Mouse (Mus musculus) cortical plate, adult 2 months (tissue): ENCODE results near the gene Sebox. TPM values are rescaled to one million over a fixed set of nuclear protein-coding genes. Genes with fewer than 3 reads are reported as not detected.
A peak's percentile ranks its signal among the peaks of the same experiment; 100 is the strongest.

Source experiments
- H3K27ac ChIP-seq: fragments of 200-500 bp; 2 replicates; pipeline ENCODE4 v1.5.1; 2012; ENCODE audit warnings: low read length, control low read depth, inconsistent platforms; ENCODE audit not compliant: insufficient read depth
- H3K4me1 ChIP-seq: fragments of 200-500 bp; 2 replicates; pipeline ENCODE4 v1.6.1; 2011; ENCODE audit warnings: low read length; ENCODE audit not compliant: control insufficient read depth, insufficient read depth
- H3K4me3 ChIP-seq: fragments of 200-500 bp; 2 replicates; pipeline ENCODE4 v1.5.1; 2011; ENCODE audit warnings: mild to moderate bottlenecking, low read length, control low read depth; ENCODE audit not compliant: insufficient read depth
- CTCF ChIP-seq: fragments of 200-500 bp; IDR thresholded peaks from 2 replicates; pipeline ENCODE4 v1.5.1; 2011; ENCODE audit warnings: mild to moderate bottlenecking, control low read depth, low read length; ENCODE audit not compliant: insufficient read depth; ENCODE audit errors: extremely low read depth
- POLR2A ChIP-seq: fragments of 200-500 bp; IDR thresholded peaks from 2 replicates; pipeline ENCODE4 v1.6.1; 2011; ENCODE audit warnings: mild to moderate bottlenecking, low read length, control low read depth; ENCODE audit not compliant: insufficient read depth; ENCODE audit errors: extremely low read depth
- polyA plus RNA-seq: library from polyadenylated mRNA; depleted of rRNA; stranded (reverse); fragments of >200 nt; gene quantifications from 2 replicates; pipeline ENCODE4 v1.2.3, GENCODE M21; 2012

The Sebox gene
- polyA plus RNA-seq, 1 experiment = 3.3 TPM

DNA sequence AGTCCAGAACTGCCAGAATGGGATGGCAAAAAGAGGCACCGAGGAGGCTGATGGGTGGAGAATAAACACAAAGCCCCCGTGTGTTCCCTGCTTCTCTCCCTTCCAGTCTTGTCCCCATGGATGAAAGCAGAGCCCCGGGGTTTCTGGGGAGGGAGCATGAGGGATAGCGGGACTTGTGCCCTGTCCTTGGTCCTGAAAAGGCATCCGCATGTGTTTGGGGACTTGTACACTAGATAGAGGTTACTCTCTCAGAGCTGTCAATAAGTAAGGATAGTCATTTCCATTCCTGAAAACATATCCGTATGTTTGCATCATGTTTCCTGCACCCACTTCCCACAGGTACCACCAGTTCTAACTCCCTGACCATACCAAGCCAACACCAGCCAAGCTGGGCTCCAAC lies 7.3 kb upstream of the Sebox start:
- peak overlapping the region; percentile 96 for H3K4me3 ChIP-seq
- H3K4me1 ChIP-seq = peaks cover 2% of the 10 kb centered on the region; the same call in 1 of the 2 replicates
- TF ChIP-seq CTCF (no peak), POLR2A (no peak)
- no peak overlapping the region for H3K27ac ChIP-seq

DNA sequence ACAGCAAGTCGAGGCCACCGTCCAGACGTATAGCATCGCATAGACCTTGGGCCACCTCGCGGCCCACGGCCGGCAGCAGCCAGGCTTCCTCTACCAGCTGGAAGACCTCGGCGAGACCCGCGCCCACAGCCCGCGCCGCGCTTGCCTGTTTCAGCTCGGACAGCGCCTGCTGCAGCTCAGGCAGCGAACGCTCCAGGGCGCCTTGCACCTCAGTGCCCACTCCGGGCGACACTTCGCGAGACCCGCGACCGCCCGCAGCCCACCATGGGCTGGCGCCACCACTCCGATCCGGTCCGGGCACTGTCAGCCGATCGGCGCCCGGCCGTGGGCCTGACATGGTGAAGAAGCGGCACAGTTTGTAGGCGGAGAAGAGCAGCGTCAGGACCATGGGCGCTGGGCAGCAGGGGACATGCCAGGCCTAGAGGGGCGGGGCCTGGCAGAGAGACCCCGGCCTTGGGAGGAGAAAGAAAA lies 6.1 kb upstream of the Sebox start:
- Histone ChIP-seq H3K4me1 (peaks cover 2% of the 10 kb centered on the region; the same call in 1 of the 2 replicates), H3K4me3 (peak overlapping the region; percentile 96), H3K27ac (peak overlapping the region; percentile 69)
- TF ChIP-seq POLR2A = no peak
- TF ChIP-seq CTCF = no peak

DNA sequence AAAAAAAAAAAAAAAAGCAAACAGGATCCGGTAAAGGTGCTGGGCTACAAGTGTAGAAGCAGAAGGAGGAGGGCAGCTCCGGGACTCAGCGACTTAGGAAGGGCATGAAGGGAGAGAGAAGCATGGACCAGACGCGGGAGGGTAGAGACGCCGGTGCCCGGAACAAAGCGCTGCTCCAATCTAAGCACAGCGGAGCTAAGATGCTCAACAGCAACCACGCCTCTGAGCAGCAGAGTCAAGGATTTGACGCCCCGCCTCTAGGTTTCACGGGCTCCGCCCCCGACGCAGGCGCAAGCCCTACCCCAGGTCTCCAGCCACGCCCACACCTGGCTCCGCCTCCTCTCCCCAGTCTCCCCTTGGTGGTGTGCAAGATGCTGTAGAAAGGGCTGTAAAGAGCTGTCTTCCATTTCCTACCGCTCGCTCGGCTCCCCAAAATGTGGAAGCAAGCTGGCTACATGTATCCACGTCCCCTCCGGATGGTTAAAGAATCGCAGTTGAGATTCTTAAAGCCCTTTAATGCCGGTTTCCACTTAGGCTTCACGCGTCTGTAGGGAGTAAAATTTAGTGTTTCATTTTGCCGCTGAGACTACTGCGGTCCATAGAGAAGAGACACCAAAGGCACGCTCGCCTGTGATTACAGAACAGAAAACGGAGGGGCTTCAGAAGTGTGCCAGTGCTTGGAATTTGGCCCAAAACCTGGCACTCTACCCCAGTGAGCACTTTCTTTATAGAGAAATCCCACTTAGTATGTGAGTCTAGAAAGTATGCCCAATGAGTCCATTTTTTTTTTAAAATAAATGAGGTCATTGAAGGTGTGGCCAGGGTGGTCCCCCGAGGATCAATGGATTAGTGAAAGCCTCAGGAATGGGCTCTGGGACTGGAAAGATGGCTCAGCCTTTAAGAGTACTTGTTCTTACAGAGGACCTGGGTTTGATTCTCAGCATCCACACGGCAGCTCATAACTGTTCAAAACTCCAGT lies 5.4 kb upstream of the Sebox start, which contains the start of gene Sarm1:
Gene Sarm1, minus strand, starts transcription at position 211 of the 979 bp plus-strand sequence.
- H3K4me1 ChIP-seq = peaks cover 2% of the 10 kb centered on the region; the same call in 1 of the 2 replicates
- H3K4me3 ChIP-seq = peak within 1 kb of the TSS; percentile 96
- TF ChIP-seq CTCF = no peak
- TF ChIP-seq POLR2A = peak; percentile 99
- H3K27ac ChIP-seq = peak within 1 kb of the TSS; percentile 69

DNA sequence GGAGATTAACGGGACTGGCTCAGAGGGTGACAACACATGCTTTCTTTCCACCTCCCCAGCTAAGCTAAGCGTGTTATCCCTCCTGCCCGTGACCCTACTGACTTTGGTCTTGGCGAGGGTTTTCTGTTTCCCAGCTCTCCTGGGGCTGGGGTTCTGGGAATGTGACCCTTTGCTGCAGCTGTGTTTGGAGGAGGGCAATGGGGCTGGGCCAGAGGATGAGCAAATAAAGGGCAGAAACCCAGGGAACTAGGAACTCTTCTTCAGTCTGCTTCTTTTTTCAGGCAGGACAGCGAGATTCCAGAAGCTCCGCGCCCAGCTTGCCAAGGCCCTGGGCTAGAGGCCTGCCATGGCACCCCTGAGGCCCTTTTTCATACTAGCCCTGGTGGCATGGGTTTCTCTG lies 4.2 kb upstream of the Sebox start, which contains the start of gene Vtn:
Gene Vtn, plus strand, starts transcription at position 88 of the 400 bp plus-strand sequence.
- Histone ChIP-seq H3K4me3 (peak within 1 kb of the TSS; percentile 96), H3K27ac (no peak within 1 kb of the TSS), H3K4me1 (peaks cover 2% of the 10 kb centered on the region; the same call in 1 of the 2 replicates)
- TF ChIP-seq POLR2A (no peak), CTCF (no peak)

DNA sequence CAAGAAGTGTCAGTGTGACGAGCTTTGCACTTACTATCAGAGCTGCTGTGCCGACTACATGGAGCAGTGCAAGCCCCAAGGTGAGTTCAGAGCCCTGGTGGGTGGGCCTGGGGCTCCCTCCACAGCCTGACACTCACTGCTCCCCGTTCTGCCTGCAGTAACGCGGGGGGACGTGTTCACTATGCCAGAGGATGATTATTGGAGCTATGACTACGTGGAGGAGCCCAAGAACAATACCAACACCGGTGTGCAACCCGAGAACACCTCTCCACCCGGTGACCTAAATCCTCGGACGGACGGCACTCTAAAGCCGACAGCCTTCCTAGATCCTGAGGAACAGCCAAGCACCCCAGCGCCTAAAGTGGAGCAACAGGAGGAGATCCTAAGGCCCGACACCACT lies 3.7 kb upstream of the Sebox start:
- no peak overlapping the region for H3K27ac ChIP-seq
- peaks cover 2% of the 10 kb centered on the region; the same call in 1 of the 2 replicates for H3K4me1 ChIP-seq
- H3K4me3 ChIP-seq = no peak overlapping the region; the same call in 1 of the 2 replicates
- TF ChIP-seq POLR2A (no peak), CTCF (no peak)

DNA sequence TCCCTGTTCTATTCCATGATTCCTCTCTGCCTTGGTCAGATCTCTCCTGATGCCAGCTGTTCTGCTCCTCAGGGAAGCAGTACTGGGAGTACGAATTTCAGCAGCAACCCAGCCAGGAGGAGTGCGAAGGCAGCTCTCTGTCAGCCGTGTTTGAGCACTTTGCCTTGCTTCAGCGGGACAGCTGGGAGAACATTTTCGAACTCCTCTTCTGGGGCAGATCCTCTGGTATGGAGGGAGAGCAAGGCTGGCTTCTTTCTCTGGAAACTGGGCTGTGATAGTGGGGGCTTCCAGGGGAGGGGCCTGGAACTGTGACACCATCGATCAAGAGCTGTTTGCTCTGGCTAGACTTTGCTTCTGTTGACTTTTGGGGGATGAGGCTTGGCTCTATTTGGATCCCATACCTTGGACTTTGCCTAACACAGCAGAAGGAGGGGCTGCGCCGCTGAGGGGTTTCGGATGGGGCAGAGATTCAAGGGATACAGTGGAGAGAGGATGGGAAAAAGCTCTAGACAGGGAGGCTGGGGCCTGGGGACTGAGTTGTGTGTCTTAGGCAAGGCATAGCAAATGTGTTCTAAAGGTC lies 2.5 kb upstream of the Sebox start:
- Histone ChIP-seq H3K27ac (no peak overlapping the region), H3K4me1 (peaks cover 2% of the 10 kb centered on the region; the same call in 1 of the 2 replicates), H3K4me3 (no peak overlapping the region)
- TF ChIP-seq POLR2A (no peak), CTCF (no peak)

DNA sequence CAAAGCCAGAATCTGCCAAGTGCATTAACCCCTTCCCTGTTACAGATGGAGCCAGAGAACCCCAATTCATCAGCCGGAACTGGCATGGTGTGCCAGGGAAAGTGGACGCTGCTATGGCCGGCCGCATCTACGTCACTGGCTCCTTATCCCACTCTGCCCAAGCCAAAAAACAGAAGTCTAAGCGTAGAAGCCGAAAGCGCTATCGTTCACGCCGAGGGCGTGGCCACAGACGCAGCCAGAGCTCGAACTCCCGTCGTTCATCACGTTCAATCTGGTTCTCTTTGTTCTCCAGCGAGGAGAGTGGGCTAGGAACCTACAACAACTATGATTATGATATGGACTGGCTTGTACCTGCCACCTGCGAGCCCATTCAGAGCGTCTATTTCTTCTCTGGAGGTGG lies 1.7 kb upstream of the Sebox start:
- Histone ChIP-seq H3K27ac (no peak overlapping the region), H3K4me3 (no peak overlapping the region), H3K4me1 (no peaks in the 10 kb centered on the region)
- TF ChIP-seq POLR2A (no peak), CTCF (no peak)

DNA sequence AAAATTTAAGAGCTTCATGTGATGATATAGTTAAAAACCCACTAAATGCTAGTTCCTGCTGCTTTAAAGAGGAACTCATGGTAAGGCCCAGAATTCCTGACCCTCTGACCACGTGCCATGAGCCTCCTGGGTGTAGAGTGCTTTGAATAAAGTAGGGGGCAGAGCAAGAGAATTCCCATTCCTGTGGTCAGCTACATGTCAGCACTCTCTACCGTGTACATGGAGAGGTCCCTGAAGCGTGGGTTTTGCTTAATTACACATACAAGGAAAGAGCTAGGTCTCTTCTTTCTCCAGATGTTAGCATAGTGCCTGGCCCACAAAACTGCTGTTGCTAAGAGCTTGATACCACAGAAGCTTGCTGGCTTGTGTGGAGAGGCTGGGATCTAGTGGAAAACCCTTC lies 2.2 kb downstream of the Sebox start:
- Histone ChIP-seq H3K4me3 (no peak overlapping the region), H3K27ac (no peak overlapping the region), H3K4me1 (no peaks in the 10 kb centered on the region)
- TF ChIP-seq POLR2A (no peak), CTCF (no peak)

DNA sequence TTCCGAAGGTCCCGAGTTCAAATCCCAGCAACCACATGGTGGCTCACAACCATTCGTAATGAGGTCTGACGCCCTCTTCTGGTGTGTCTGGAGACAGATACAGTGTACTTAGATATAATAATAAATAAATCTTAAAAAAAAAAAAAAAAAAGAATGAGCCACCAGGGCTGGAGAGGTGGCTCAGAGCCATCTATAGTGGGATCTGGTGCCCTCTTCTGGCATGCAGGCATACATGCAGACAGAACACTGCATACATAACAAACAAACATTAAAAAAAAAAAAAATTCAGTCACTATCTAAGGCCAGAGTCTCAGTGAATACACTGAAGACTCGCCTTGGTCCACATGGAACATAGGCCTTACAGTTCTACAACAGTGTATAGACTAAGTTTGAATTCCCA lies 5.9 kb downstream of the Sebox start:
- Histone ChIP-seq H3K4me1 (peaks cover 5% of the 10 kb centered on the region; the same call in 1 of the 2 replicates), H3K4me3 (no peak overlapping the region), H3K27ac (no peak overlapping the region)
- TF ChIP-seq CTCF (peak; percentile 36; the same call in 1 of the 2 replicates), POLR2A (no peak)
